Mouse (Mus musculus) kidney, adult 11 months (tissue): ENCODE data around the gene Faim.
A peak's percentile ranks its signal among the peaks of the same experiment; 100 is the strongest.

ENCODE experiments used
- DNase-seq: peaks from one replicate; pipeline ENCODE4 v3.0.0; 2022

The Faim gene

GRCm38 (mm10) chr9:98976081-98976480 is 10.1 kb upstream of the Faim start:
- DNase-seq = no peak

DNA sequence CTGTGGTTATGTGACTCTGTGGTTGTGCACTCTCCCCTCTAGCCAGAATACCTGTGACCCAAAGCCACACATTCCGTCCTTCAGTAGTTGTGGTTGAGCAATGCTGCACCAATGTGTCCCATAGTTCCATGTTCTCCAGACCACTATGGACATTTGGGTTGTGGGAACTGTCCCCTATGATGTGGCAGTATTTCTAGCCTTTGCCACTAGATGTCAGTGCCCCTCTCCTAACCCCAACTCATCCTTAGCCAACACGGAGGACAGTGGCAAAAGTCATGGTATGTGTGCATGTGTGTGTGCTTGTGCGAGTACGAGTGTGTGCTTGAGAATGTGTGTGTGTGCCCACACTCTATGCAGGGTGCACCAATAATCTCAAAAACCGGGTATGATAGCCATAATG is 9.7 kb upstream of the Faim start:
- no peak for DNase-seq

DNA sequence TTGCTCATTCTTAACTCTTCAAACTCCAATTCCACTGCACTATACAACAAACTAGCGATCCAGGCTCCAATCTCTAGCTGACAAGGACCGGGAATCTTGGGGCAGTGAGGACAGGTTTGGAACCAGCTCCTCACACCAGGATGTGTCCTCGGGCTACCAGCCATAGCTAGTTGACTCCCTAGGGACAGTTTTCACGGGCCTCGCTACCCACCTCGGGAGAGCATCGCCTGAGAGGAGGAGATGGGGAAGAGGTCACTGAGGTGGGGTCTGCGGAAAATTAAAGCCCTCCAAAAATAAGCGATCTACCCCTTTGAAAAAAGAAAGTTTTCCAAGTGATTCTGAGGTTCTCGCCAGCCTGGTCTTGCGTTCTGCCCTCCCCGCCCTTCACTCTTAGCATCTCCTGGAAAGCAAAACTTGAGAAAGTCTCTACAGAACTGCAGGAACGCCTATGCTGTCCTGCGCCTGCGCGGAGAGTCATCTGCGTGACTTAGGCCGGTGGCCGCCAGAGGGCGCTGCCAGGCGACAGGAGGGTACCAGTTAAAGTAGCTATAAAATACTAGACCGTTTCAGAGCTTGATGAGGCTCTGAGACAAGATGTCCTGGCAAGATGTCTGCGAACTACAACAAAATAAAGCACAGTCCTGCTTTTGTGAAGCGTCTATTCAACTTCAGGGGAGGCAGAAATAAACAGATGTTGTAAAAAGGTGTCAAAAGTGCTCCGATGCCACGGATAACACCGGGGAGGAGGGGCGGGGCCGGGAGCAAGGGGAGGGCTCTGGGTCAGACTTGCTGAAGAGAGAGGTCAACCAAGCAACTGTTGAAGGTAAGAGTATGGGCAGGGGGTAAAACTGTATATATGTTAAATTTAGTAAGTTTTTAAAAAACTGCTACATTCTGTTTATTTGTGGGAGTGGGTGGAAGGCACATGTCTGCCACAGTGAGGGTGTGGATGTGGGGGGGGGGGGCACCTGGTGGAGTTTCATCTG is 6.4 kb upstream of the Faim start:
- DNase-seq = peak; percentile 81

- DNase-seq = no peak
Measured at GRCm38 (mm10) chr9:98986476-98987096, 413 bp downstream of the Faim start.

DNA sequence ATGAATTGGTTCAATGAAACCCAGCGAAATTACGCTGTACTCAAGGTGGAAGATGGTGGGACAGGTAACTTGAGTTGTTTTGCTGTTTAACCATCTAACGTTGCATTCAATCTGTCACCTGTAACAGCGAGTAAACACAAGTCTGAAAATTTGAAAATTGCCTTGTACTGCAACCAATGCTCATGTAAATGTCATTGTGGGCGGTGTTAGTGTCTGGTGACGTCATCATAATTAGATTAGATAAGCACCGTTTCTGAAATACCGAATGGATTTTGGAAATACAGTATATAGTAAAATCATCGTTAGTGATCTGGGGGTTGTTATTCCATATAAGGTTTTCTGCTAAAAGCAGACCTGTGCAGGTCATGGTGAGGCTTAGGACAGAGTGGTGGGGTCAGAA is 958 bp downstream of the Faim start:
- no peak for DNase-seq

DNA sequence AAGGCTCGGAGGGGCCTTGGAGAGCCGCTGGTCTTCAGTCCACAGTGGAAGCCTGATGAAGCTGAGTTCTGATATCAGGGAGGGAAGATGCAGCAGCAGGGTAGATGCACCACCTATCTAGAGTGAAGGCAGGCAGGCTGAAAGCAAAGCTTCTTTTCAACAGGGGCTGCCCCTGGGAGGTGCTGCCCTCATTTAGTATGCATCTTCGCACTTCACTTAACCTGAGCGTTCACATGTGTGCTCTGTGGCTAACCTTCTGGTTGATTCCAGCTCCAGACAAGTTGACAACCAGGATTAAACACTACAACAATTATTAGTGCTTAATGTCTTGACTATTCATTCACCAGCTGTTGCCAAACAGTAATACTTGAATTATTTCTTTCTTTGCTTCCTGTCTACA is 7.9 kb downstream of the Faim start:
- no peak for DNase-seq

GRCm38 (mm10) chr9:98999881-99000339 is 13.7 kb downstream of the Faim start:
- no peak for DNase-seq

GRCm38 (mm10) chr9:99001326-99001725 is 15.2 kb downstream of the Faim start:
- no peak for DNase-seq

GRCm38 (mm10) chr9:99009069-99009897 is 23.1 kb downstream of the Faim start:
- no peak for DNase-seq

- DNase-seq = no peak
Measured at GRCm38 (mm10) chr9:99009898-99010199, 23.7 kb downstream of the Faim start.

DNA sequence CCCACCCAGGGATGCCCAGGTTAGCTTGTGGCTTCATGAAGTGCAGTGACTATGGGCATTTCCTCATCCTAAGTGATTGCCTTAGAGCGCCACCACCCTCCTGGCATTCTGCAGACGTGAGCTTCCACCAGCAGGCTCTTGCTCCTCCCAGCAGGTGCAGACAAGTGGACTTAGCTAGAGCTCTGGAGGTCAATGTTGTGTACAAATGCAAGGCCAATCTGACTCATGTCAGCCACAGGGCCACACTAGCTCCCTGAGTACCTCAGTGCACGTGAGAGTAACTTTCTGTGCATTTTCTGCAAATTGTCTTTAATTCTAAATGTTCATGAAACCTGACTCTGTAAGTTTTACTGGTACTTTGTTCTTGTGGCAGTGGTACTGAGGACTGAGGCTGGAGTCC is 30.1 kb downstream of the Faim start:
- DNase-seq = no peak

GRCm38 (mm10) chr9:99016759-99017158 is 30.6 kb downstream of the Faim start:
- DNase-seq = no peak

GRCm38 (mm10) chr9:99017679-99018078 is 31.5 kb downstream of the Faim start:
- peak; percentile 48 for DNase-seq

- DNase-seq = no peak
Measured at GRCm38 (mm10) chr9:99021166-99021565, 35.0 kb downstream of the Faim start.

GRCm38 (mm10) chr9:99021751-99022150 is 35.6 kb downstream of the Faim start:
- DNase-seq = no peak

DNA sequence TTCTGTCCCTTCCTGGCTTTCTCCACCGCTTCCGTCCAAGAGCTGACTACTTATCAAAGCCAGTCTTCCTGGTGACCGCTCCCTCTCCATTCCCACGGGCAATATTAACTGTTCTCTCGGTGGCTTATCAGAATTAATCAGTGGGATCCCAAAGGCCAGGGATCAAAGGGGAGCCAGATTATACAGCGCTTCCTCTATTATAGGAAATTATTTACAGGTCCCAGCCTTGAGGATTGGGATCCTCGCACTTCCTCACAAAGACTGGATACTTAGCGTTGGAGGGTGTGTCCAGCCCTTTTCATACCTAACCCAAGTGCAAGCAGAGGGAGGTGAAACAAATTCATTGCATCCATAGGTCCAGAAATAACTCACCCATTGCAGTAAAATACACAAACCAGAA is 45.9 kb downstream of the Faim start:
- DNase-seq = no peak

DNA sequence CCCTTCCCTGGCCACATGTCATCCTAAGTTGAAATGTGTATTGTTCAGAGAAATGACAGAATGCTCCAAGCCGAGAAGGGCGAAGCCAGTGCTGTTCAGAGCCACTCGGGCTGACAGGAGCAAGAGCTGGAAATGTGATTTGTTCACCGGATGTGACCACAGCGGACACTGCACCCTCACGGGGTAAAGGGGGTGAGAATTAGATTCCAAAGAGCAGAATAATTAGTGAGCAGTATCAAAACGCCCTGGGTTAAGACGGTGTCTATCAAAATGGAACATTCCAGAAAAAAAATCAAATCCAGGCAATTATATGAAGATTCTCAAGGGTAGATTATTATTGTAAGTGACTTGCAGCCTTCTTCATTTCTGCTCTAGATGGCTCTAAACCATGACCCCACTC is 47.9 kb downstream of the Faim start:
- no peak for DNase-seq

GRCm38 (mm10) chr9:99035575-99035974 is 49.4 kb downstream of the Faim start, which contains the start of gene Gm1123:
Gm1123 (minus strand) TSS chr9:99035715.
- DNase-seq = no peak

DNA sequence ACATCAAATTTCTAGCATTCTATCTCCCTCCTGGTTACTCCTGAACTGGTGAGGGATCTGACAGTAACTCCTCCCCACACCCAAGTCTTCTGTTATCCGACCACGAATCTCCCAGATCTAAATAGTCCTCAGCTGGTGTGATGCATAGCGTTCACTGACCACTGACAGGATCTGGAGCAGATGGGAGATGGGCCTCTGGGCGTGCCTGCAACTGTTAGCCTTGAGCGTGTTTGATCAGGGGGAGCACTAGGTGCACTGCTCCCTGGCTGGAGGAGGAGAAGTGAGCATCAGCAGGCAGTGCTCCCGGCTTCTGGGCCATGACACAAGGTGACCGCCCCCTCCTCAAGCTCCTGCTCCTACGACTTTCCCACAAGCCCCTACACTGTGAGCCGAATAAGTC is 55.8 kb downstream of the Faim start:
- DNase-seq = no peak

- no peak for DNase-seq
Measured at GRCm38 (mm10) chr9:99042641-99043040, 56.5 kb downstream of the Faim start.

DNA sequence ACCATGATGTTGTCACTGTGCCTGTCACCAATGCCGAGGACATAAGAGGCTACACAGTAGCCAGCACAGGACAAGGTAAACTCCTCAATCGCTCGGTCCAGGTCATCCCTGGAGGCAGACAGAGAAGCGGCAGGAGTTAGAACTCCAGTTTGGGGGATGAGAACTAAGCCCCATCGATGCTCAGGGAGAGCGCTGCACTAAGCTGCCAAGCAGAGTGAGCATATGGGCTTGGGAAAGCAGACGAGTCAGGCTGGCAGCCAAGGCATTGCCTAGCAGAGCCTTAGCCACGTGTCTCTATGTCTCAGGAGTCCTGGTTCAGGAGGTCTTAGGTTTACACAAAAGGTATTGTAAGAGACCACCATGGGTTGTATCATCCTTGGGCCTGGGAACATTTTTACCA is 58.6 kb downstream of the Faim start:
- DNase-seq = no peak

DNA sequence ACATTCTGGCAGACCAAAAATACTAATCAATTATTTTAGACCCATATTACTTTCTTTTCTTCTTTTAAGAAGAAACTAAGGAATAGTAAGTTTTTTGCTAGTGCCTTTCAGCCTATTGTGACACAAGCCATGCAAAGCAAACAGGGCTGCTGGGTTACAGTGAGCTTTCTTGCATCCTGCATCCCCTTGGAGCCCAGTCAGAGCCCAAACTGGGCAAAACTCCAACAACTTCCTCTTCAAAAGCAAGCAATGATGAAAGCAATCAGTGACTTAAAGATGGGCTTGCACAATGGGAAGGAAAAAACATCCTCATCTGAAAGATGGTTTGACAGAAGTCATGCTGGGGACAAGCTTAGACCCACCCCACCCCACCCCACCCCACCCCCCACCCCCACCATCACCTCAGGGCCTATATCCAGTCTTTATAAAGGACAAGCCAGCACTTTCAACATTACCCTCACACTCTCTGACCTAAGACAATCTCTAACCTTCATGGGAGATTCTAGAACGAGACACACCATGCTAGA is 62.6 kb downstream of the Faim start:
- DNase-seq = no peak

GRCm38 (mm10) chr9:99049760-99050159 is 63.6 kb downstream of the Faim start:
- no peak for DNase-seq
